In genomic region chr1:178917194-178917902, GRCm38 (mm10) we compare ENCODE assay signal across 10 mouse cellular contexts.
A peak's percentile ranks its signal among the peaks of the same experiment; 100 is the strongest.
DNase-seq lines count a peak whose midpoint lies in the region; ATAC-seq lines count a peak whose summit lies in the region.
"Had no signal": no experiment of that assay in that cellular context is flagged by ENCODE, and none has a peak within 500 bp of the region (broad histone marks: within the 10 kb centered on the region; RNA-seq: fewer than 3 reads in every experiment).

No protein-coding gene starts in this region.

- H3K9me3 ChIP-seq in kidney, embryonic 16.5 days (ENCODE audit: low read length) = no peaks in the 10 kb centered on the region
- no peaks in the 10 kb centered on the region for H3K9me3 ChIP-seq in forebrain, embryonic 14.5 days (replicated peaks; ENCODE audit: control insufficient read depth, low read length)
- H3K9me3 ChIP-seq: neural tube, embryonic 15.5 days had no signal

- H3K4me3 ChIP-seq in kidney, embryonic 16.5 days (ENCODE audit: low read length) = no peak overlapping the region
- no peak overlapping the region for H3K4me3 ChIP-seq in forebrain, embryonic 14.5 days (ENCODE audit: low read depth, low read length)
- H3K4me3 ChIP-seq: neural tube, embryonic 15.5 days had no signal

- H3K4me1 ChIP-seq in kidney, embryonic 16.5 days (ENCODE audit: insufficient read depth, low read length) = no peaks in the 10 kb centered on the region
- H3K4me1 ChIP-seq in forebrain, embryonic 14.5 days (ENCODE audit: control insufficient read depth, insufficient read depth, low read length) = peaks cover 4% of the 10 kb centered on the region; the same call in 1 of the 2 replicates

- no peak overlapping the region for H3K27ac ChIP-seq in kidney, embryonic 16.5 days (ENCODE audit: low read length)
- no peak overlapping the region for H3K27ac ChIP-seq in forebrain, embryonic 14.5 days (ENCODE audit: low read depth, low read length)
- H3K27ac ChIP-seq: neural tube, embryonic 15.5 days had no signal

- WGBS in kidney, embryonic 16.5 days = 75% methylated on average over 31 of the region's 31 CpGs
- WGBS in forebrain, embryonic 14.5 days = 57% methylated on average over 31 of the region's 31 CpGs

- peaks cover 20% of the 10 kb centered on the region for H3K36me3 ChIP-seq in kidney, embryonic 16.5 days (ENCODE audit: insufficient read depth, low read length)
- no peaks in the 10 kb centered on the region for H3K36me3 ChIP-seq in forebrain, embryonic 14.5 days (ENCODE audit: control insufficient read depth, insufficient read depth, low read length)

- no peak overlapping the region for H3K9ac ChIP-seq in kidney, embryonic 16.5 days (replicated peaks; ENCODE audit: low read length)
- no peak overlapping the region for H3K9ac ChIP-seq in forebrain, embryonic 14.5 days (ENCODE audit: low read length)
- H3K9ac ChIP-seq: neural tube, embryonic 15.5 days had no signal

- H3K4me2 ChIP-seq in kidney, embryonic 16.5 days (replicated peaks; ENCODE audit: low read depth, low read length) = no peak overlapping the region
- H3K4me2 ChIP-seq in forebrain, embryonic 14.5 days (ENCODE audit: low read length) = peak overlapping the region; percentile 28
- H3K4me2 ChIP-seq: neural tube, embryonic 15.5 days had no signal

- DNase-seq in kidney, adult 8-10 months = no peak
- peak; percentile 68 for DNase-seq in adrenal gland, postnatal 14 days
- no peak for DNase-seq in forebrain, embryonic 14.5 days (ENCODE audit: low spot score)
- DNase-seq in lung, postnatal 14 days = peak; percentile 13
- no peak for DNase-seq in urinary bladder, adult 2 months (ENCODE audit: low spot score)
- no peak for DNase-seq in thymus, postnatal 4 days
- DNase-seq: liver had no signal

- H3K27me3 ChIP-seq in kidney, embryonic 16.5 days (ENCODE audit: insufficient read depth, low read length) = no peaks in the 10 kb centered on the region
- H3K27me3 ChIP-seq in forebrain, embryonic 14.5 days (replicated peaks; ENCODE audit: control insufficient read depth, insufficient read depth, low read length) = no peaks in the 10 kb centered on the region
- H3K27me3 ChIP-seq: neural tube, embryonic 15.5 days had no signal

- peak; percentile 36; the same call in 1 of the 2 replicates for ATAC-seq in kidney, embryonic 16.5 days (ENCODE audit: low FRiP score, low TSS enrichment)
- no peak for ATAC-seq in forebrain, embryonic 14.5 days
- ATAC-seq in monocyte, adult 5-6 weeks (replicated peaks; ENCODE audit: insufficient number of reproducible peaks, low FRiP score, low TSS enrichment, poor library complexity, severe bottlenecking) = no peak

Comparison
In these comparisons a context has a peak if more than half of its experiments do, and no peak if none do; other contexts are left out.
1. DNase-seq: peak in adrenal gland, postnatal 14 days (single experiment) and lung, postnatal 14 days (single experiment); none in kidney, adult 8-10 months (0 of 2), forebrain, embryonic 14.5 days (single experiment), urinary bladder, adult 2 months (single experiment) and thymus, postnatal 4 days (single experiment).